Mouse (Mus musculus) liver, embryonic 14.5 days (tissue): ENCODE data around the gene Trim37. TPM values are rescaled to one million over a fixed set of nuclear protein-coding genes. Genes with fewer than 3 reads are reported as not detected.

Source experiments
- ATAC-seq: fragments of 200-750 bp; cut with Nextera tagmentation; 2 replicates; pipeline ENCODE4 v1.8.0; 2017; ENCODE audit warnings: moderate number of reproducible peaks, mild to moderate bottlenecking, moderate library complexity; ENCODE audit not compliant: insufficient read depth
- DNase-seq, 3 experiments: peaks; one replicate each; pipeline ENCODE4 v3.0.0-alpha.2; 2012 to 2013; ENCODE audit warnings: low read depth in 3 of 3, low spot score in 3 of 3
- H3K27ac ChIP-seq: fragments of 300-500 bp; sonication (generic); 2 replicates; pipeline ENCODE4 v1.5.1; 2014; ENCODE audit warnings: moderate library complexity, mild to moderate bottlenecking, control low read depth, inconsistent platforms
- H3K27me3 ChIP-seq: fragments of 300-500 bp; sonication (generic); 2 replicates; pipeline ENCODE4 v1.6.1; 2014; ENCODE audit warnings: mild to moderate bottlenecking, low read length, moderate library complexity; ENCODE audit not compliant: control insufficient read depth, insufficient read depth
- H3K36me3 ChIP-seq: fragments of 300-500 bp; sonication (generic); replicated peaks from 2 replicates; pipeline ENCODE4 v1.6.1; 2014; ENCODE audit warnings: low read depth; ENCODE audit not compliant: control insufficient read depth, insufficient read depth
- H3K4me1 ChIP-seq, 2 experiments: fragments of 200-500 bp in 1 of 2; fragments of 300-500 bp in 1 of 2; sonication (generic) in 1 of 2; replicated peaks; 2 replicates each; pipeline ENCODE4 v1.6.1; 2012 to 2014; ENCODE audit warnings: antibody characterized with exemption in 1 of 2, inconsistent platforms in 1 of 2, low read length in 1 of 2; ENCODE audit not compliant: control insufficient read depth in 2 of 2, insufficient read depth in 2 of 2
- H3K4me2 ChIP-seq: fragments of 300-500 bp; sonication (generic); 2 replicates; pipeline ENCODE4 v1.6.1; 2014; ENCODE audit warnings: low read depth, mild to moderate bottlenecking, control low read depth, moderate library complexity
- H3K4me3 ChIP-seq, 2 experiments: fragments of 200-500 bp in 1 of 2; fragments of 300-500 bp in 1 of 2; sonication (generic) in 1 of 2; 2 replicates each; pipeline ENCODE4 v1.5.1; 2012 to 2014; ENCODE audit warnings: low read depth in 2 of 2, low read length in 2 of 2, mild to moderate bottlenecking in 2 of 2, control low read depth in 1 of 2, inconsistent platforms in 1 of 2, moderate library complexity in 1 of 2; ENCODE audit not compliant: insufficient read depth in 1 of 2
- H3K9ac ChIP-seq: fragments of 300-500 bp; sonication (generic); replicated peaks from 2 replicates; pipeline ENCODE4 v1.6.1; 2014; ENCODE audit warnings: mild to moderate bottlenecking, control low read depth, moderate library complexity
- H3K9me3 ChIP-seq: fragments of 300-500 bp; sonication (generic); 2 replicates; pipeline ENCODE4 v1.6.1; 2016; ENCODE audit warnings: low read length, mixed read lengths; ENCODE audit not compliant: control insufficient read depth
- CTCF ChIP-seq: IDR thresholded peaks from 2 replicates; pipeline ENCODE4 v1.5.1; 2016; ENCODE audit warnings: antibody characterized with exemption, low read depth, control low read depth
- EP300 ChIP-seq: IDR thresholded peaks from 2 replicates; pipeline ENCODE4 v1.6.1; 2016; ENCODE audit warnings: antibody characterized with exemption, low read depth
- WGBS: fragments of 180-500 bp; shearing (Covaris S2); extraction: QIAGEN DNeasy Blood & Tissue Kit; methylation state at CpG from one replicate; pipeline ENCODE4 v1.1.7; 2014; ENCODE audit not compliant: insufficient replicate concordance; 5-methylcytosine and 5-hydroxymethylcytosine counted together
- polyA plus RNA-seq, 2 experiments: library from polyadenylated mRNA; depleted of rRNA in 1 of 2; stranded (reverse) in 1 of 2; unstranded in 1 of 2; fragments of >200 nt; fragmentation: Nextera tagmentation in 1 of 2; extraction: Ambion mirVana in 1 of 2; gene quantifications; 2 replicates each; pipeline versions ENCODE4 v1.2.1 to v1.2.3; 2012 to 2014

The Trim37 gene
- polyA plus RNA-seq, 2 experiments: 7.9 to 21.1 TPM

- 83% methylated on average over 7 of the region's 7 CpGs for WGBS
- Histone ChIP-seq H3K36me3 (no peaks in the 10 kb centered on the region; the same call in 1 of the 2 replicates), H3K9ac (no peak overlapping the region), H3K27me3 (no peaks in the 10 kb centered on the region), H3K4me2 (no peak overlapping the region), H3K4me3 (no peak overlapping the region), H3K27ac (no peak overlapping the region), H3K4me1 (no peaks in the 10 kb centered on the region; a peak in 1 of 4 replicates), H3K9me3 (no peaks in the 10 kb centered on the region)
- DNase-seq (no peak), ATAC-seq (no peak)
- TF ChIP-seq CTCF (no peak), EP300 (no peak)
These were observed 112.1 kb downstream of the Trim37 start for GRCm38 (mm10) chr11:87238891-87239530.

- no peak for DNase-seq
- no peak overlapping the region for H3K4me3 ChIP-seq
- H3K4me1 ChIP-seq: no peaks in the 10 kb centered on the region; a peak in 1 of 4 replicates
- H3K9ac ChIP-seq: no peak overlapping the region
- no peak for ATAC-seq
- 76% methylated on average over 15 of the region's 15 CpGs for WGBS
- H3K4me2 ChIP-seq: no peak overlapping the region
- H3K27me3 ChIP-seq: no peaks in the 10 kb centered on the region
- no peaks in the 10 kb centered on the region; the same call in 1 of the 2 replicates for H3K36me3 ChIP-seq
- TF ChIP-seq EP300 (no peak), CTCF (no peak)
- no peak overlapping the region for H3K27ac ChIP-seq
- no peaks in the 10 kb centered on the region for H3K9me3 ChIP-seq
These were observed 113.4 kb downstream of the Trim37 start for GRCm38 (mm10) chr11:87240141-87240832.

- no peaks in the 10 kb centered on the region for H3K36me3 ChIP-seq
- WGBS: 79% methylated on average over 4 of the region's 4 CpGs
These were observed 113.9 kb downstream of the Trim37 start for GRCm38 (mm10) chr11:87240833-87241215.

GRCm38 (mm10) chr11:87241256-87241655 is 114.4 kb downstream of the Trim37 start:
- no peak overlapping the region for H3K4me3 ChIP-seq
- H3K27ac ChIP-seq: no peak overlapping the region
- H3K27me3 ChIP-seq: no peaks in the 10 kb centered on the region
- no peaks in the 10 kb centered on the region for H3K36me3 ChIP-seq
- TF ChIP-seq EP300 (no peak), CTCF (no peak)
- ATAC-seq (no peak), DNase-seq (no peak)
- no peaks in the 10 kb centered on the region; a peak in 1 of 4 replicates for H3K4me1 ChIP-seq
- H3K4me2 ChIP-seq: no peak overlapping the region
- no peak overlapping the region for H3K9ac ChIP-seq
- no peaks in the 10 kb centered on the region for H3K9me3 ChIP-seq
- WGBS: 77% methylated on average over 7 of the region's 7 CpGs

More at GRCm38 (mm10) chr11:87240833-87241215, 113.9 kb downstream of the Trim37 start:
- ATAC-seq (no peak), DNase-seq (no peak)
- Histone ChIP-seq H3K27ac (no peak overlapping the region), H3K4me1 (no peaks in the 10 kb centered on the region; a peak in 1 of 4 replicates), H3K27me3 (no peaks in the 10 kb centered on the region), H3K4me2 (no peak overlapping the region), H3K9me3 (no peaks in the 10 kb centered on the region), H3K4me3 (no peak overlapping the region), H3K9ac (no peak overlapping the region)
- TF ChIP-seq CTCF (no peak), EP300 (no peak)

GRCm38 (mm10) chr11:87245171-87245840 is 118.4 kb downstream of the Trim37 start:
- no peak for ATAC-seq
- TF ChIP-seq EP300 (no peak), CTCF (no peak)
- 41% methylated on average over 9 of the region's 9 CpGs for WGBS
- DNase-seq: no peak
- Histone ChIP-seq H3K9ac (no peak overlapping the region), H3K4me2 (no peak overlapping the region), H3K36me3 (no peaks in the 10 kb centered on the region), H3K4me1 (no peaks in the 10 kb centered on the region; a peak in 1 of 4 replicates), H3K27me3 (no peaks in the 10 kb centered on the region), H3K4me3 (no peak overlapping the region), H3K27ac (no peak overlapping the region), H3K9me3 (no peaks in the 10 kb centered on the region)
